Mouse (Mus musculus) stomach, postnatal 0 days (tissue): ENCODE measurements around the gene Prkci. TPM values are rescaled to one million over a fixed set of nuclear protein-coding genes. Genes with fewer than 3 reads are reported as not detected.

Experiments used
- ATAC-seq: fragments of 200-750 bp; cut with Nextera tagmentation; 2 replicates; pipeline ENCODE4 v1.8.0; 2017; ENCODE audit not compliant: low FRiP score, low TSS enrichment
- DNase-seq: peaks from one replicate; pipeline ENCODE4 v3.0.0-alpha.2; 2016; ENCODE audit warnings: low spot score
- H3K27ac ChIP-seq: fragments of 300-500 bp; sonication (generic); replicated peaks from 2 replicates; pipeline ENCODE4 v1.5.1; 2014; ENCODE audit warnings: mild to moderate bottlenecking, control low read depth
- H3K27me3 ChIP-seq: fragments of 300-500 bp; sonication (generic); 2 replicates; pipeline ENCODE4 v1.6.1; 2014; ENCODE audit warnings: low read length; ENCODE audit not compliant: control insufficient read depth, insufficient read depth
- H3K36me3 ChIP-seq: fragments of 300-500 bp; sonication (generic); 2 replicates; pipeline ENCODE4 v1.6.1; 2014; ENCODE audit warnings: low read length, mixed read lengths; ENCODE audit not compliant: control insufficient read depth, insufficient read depth
- H3K4me1 ChIP-seq: fragments of 300-500 bp; sonication (generic); replicated peaks from 2 replicates; pipeline ENCODE4 v1.6.1; 2014; ENCODE audit warnings: antibody characterized with exemption; ENCODE audit not compliant: control insufficient read depth, insufficient read depth
- H3K4me2 ChIP-seq: fragments of 300-500 bp; sonication (generic); replicated peaks from 2 replicates; pipeline ENCODE4 v1.6.1; 2014; ENCODE audit warnings: low read depth, mild to moderate bottlenecking, control low read depth, moderate library complexity
- H3K4me3 ChIP-seq: fragments of 300-500 bp; sonication (generic); 2 replicates; pipeline ENCODE4 v1.5.1; 2014; ENCODE audit warnings: low read depth, low read length, control low read depth
- H3K9ac ChIP-seq: fragments of 300-500 bp; sonication (generic); 2 replicates; pipeline ENCODE4 v1.6.1; 2014; ENCODE audit warnings: mild to moderate bottlenecking, low read length, control low read depth, mixed read lengths
- H3K9me3 ChIP-seq: fragments of 300-500 bp; sonication (generic); 2 replicates; pipeline ENCODE4 v1.6.1; 2016; ENCODE audit warnings: low read length; ENCODE audit not compliant: control insufficient read depth
- CTCF ChIP-seq: IDR thresholded peaks from 2 replicates; pipeline ENCODE4 v1.5.1; 2016; ENCODE audit warnings: antibody characterized with exemption, low read depth, mild to moderate bottlenecking, moderate library complexity
- EP300 ChIP-seq: optimal IDR thresholded peaks from 2 replicates; pipeline ENCODE3; 2016; ENCODE audit warnings: antibody characterized with exemption
- WGBS: fragments of 180-500 bp; shearing (Covaris S2); extraction: QIAGEN DNeasy Blood & Tissue Kit; methylation state at CpG from one replicate; pipeline ENCODE4 v1.1.7; 2014; 5-methylcytosine and 5-hydroxymethylcytosine counted together
- polyA plus RNA-seq: library from polyadenylated mRNA; unstranded; fragments of >200 nt; fragmentation: Nextera tagmentation; extraction: Ambion mirVana; gene quantifications from 2 replicates; pipeline ENCODE4 v1.2.1, GENCODE M21; 2015

Prkci gene
- polyA plus RNA-seq, 1 experiment from 2014 or later: 21.2 TPM

DNA sequence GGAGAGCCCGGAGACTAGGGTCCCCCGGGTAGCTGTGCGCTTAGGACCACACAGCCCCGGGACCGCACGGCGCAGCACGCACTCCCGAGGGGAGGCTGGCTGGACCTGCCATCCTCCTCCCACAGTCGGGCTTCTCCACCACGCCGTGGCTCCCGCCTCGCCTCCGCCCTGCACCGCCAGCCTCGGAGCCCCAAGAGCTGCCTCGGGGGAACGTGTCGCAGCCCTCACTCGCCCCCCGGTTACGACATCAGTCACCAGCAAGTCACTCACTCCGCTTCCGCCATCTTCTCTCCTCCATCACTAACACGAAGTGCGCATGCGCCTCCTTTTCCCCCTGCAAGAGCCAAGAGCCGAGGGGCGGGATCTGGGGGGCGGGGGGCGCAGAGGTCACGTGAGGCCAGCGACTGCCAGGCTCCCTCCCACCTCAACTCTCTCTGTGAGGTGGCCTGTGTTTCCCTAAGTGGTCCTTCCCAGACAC, 26.4 kb upstream of the Prkci start, which contains the start of gene Phc3:
Phc3 (minus strand) TSS at position 312 of the 478 bp plus-strand sequence.
- Histone ChIP-seq H3K27me3 (no peaks in the 10 kb centered on the region), H3K4me2 (peak within 1 kb of the TSS; percentile 71), H3K4me1 (no peaks in the 10 kb centered on the region; the same call in 1 of the 2 replicates), H3K27ac (peak within 1 kb of the TSS; percentile 96), H3K9ac (peak within 1 kb of the TSS; percentile 97), H3K36me3 (0 out of 2 replicates have a peak, but pooled peaks cover 4% of the 10 kb centered on the region), H3K4me3 (peak within 1 kb of the TSS; percentile 97), H3K9me3 (no peaks in the 10 kb centered on the region)
- TF ChIP-seq CTCF (no peak), EP300 (no peak)
- DNase-seq (peak; percentile 93), ATAC-seq (peak; percentile 76)
- under 1% methylated on average over 32 of the region's 34 CpGs for WGBS

DNA sequence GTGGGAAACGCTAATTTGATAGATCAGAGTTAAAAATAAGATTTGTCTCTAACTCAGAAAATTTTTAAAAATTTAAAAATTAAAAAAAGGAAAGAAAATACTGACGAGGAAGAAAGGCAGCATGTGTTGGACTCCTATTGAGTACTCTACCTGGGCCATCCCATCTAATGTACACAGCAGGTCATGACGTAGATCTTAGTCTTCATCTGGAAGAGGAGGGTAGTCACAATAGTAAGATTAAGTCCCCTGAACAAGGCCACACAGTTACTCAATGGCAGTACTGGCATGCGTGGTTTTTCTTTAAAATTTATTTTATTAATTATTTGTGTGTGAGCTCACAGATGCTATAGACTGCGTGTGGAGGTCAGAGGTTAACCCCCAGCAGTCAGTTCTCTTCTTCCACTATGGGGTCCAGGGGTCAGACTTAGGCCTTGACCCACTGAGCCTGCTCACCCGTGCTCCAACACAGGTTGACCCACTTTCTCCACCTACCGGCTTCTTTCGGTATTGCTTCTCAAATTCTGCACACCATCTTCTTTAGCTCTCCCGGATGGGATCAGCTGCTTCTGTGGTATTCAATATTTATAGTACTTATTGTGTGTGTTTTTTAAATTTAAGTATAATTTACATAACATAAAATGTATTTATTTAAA, 20.3 kb upstream of the Prkci start:
- H3K36me3 ChIP-seq: no peaks in the 10 kb centered on the region
- no peaks in the 10 kb centered on the region for H3K4me1 ChIP-seq
- TF ChIP-seq CTCF (peak; percentile 74), EP300 (no peak)
- H3K27me3 ChIP-seq: no peaks in the 10 kb centered on the region
- ATAC-seq (peak; percentile 45; the same call in 1 of the 2 replicates), DNase-seq (peak; percentile 63)
- H3K9ac ChIP-seq: no peak overlapping the region
- no peak overlapping the region for H3K4me3 ChIP-seq
- WGBS: 48% methylated on average over 9 of the region's 9 CpGs
- H3K4me2 ChIP-seq: no peak overlapping the region
- no peaks in the 10 kb centered on the region for H3K9me3 ChIP-seq
- no peak overlapping the region for H3K27ac ChIP-seq

DNA sequence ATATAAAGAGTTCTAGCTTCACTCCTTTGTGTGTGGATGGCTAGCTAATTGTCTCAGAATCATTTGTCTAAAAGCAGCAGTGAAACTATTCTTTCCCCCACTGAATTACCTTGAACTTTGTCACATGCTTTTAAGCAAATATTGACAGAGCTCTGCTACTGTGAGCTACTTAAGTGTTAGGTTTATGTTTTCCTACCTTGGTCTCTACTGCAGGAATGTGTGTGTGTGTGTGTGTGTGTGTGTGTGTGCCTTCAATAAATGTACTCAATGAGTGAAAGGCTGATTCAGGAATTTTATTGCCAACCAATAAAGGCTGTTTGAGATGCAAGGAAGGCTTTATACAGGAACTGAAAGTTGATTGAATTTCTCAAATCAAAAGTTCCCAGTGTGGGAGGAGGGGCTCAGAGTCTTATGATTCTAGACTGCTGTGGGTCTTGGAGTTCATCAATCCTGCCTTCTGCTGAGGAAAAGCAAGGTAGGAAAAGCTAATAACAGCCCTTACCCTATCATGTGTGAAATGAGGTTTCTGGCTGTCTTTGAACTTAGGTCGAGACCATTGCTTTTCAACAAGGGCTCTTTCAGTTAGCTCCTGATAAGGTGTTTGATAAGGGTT, 18.4 kb upstream of the Prkci start:
- Histone ChIP-seq H3K9ac (no peak overlapping the region), H3K36me3 (no peaks in the 10 kb centered on the region), H3K9me3 (no peaks in the 10 kb centered on the region), H3K27me3 (no peaks in the 10 kb centered on the region), H3K4me3 (no peak overlapping the region), H3K4me1 (no peaks in the 10 kb centered on the region), H3K27ac (peak overlapping the region; percentile 40; the same call in 1 of the 2 replicates), H3K4me2 (no peak overlapping the region)
- TF ChIP-seq CTCF (no peak), EP300 (no peak)
- WGBS: 50% methylated on average over 1 of the region's 1 CpGs
- peak; percentile 83 for ATAC-seq
- DNase-seq: peak; percentile 75

DNA sequence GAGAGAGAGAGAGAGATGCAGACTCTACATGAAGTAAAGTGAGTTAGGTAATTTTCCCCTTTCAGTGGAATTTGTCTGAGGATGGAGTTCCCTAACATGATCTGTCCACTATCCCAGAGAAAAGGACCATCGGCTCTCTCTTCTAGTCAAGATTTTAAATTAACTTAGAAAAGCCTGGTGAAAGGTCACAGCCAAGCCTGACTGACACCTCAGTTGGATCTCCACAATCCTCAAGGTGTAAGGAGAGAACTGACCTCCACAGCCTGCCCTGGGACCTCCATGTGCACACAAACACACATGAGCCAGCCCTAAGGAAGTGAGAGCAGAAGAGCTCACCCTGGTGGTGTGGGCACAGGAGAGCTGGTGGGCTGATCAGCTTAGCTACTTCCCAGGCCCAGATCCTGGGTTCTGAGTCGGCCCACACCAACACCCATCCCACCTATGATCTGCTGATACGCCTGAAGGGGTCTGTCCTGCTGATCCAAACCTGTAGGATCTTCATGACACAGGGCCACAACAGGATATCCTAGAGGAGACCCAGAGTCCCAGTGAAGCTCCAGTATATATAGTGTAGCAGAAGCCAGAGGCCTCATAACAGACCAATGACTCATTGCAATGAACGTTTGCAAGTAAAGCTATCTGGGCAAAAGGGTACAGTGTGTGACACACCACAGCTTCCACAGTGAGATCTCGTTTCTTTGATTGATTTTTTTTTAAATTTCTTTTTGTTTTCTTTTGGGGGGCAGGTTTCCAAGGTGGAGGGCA, 13.7 kb upstream of the Prkci start:
- no peaks in the 10 kb centered on the region for H3K4me1 ChIP-seq
- peak overlapping the region; percentile 78 for H3K27ac ChIP-seq
- DNase-seq: peak; percentile 35

DNA sequence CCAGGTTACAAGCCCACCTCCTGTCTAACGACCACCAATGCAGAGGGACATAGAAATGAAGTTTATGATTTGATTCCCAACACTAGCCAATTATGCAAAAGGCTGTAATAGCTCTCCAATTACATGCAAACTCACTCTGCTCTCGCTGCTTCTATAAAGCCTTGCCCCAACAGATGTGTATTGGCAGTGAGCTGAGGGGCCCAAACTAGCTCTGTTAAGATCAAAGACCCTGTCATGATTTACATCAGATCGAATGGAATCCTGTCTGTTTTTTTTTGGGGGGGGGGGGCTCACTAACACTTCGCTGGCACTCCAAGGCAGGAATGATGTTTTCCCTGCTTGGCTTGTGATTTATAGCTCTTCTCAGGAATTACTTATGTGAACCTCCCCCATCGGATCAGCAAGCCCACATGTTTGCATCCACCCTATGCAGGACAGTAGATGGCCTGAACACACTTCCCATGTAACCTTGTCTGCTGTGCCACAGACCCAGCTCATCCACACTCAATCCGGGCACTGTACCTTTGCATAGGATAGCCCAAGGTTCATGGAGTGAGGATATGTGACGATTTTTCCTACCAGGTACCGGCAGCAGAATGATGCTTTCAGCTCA, 12.5 kb upstream of the Prkci start:
- H3K27me3 ChIP-seq: no peaks in the 10 kb centered on the region
- no peak overlapping the region for H3K9ac ChIP-seq
- no peak overlapping the region for H3K4me3 ChIP-seq
- H3K4me1 ChIP-seq: no peaks in the 10 kb centered on the region
- 54% methylated on average over 8 of the region's 8 CpGs for WGBS
- H3K9me3 ChIP-seq: no peaks in the 10 kb centered on the region
- ATAC-seq (no peak), DNase-seq (no peak)
- TF ChIP-seq EP300: no peak
- no peak for TF ChIP-seq CTCF
- no peak overlapping the region for H3K27ac ChIP-seq
- no peaks in the 10 kb centered on the region for H3K36me3 ChIP-seq
- no peak overlapping the region for H3K4me2 ChIP-seq

More for the DNA sequence above, 13.7 kb upstream of the Prkci start:
- Histone ChIP-seq H3K4me3 (no peak overlapping the region), H3K27me3 (no peaks in the 10 kb centered on the region), H3K9ac (no peak overlapping the region), H3K36me3 (no peaks in the 10 kb centered on the region), H3K9me3 (no peaks in the 10 kb centered on the region), H3K4me2 (no peak overlapping the region)
- ATAC-seq: peak; percentile 96
- 52% methylated on average over 5 of the region's 5 CpGs for WGBS
- TF ChIP-seq CTCF (peak; percentile 46), EP300 (no peak)
